Mouse (Mus musculus) spleen, adult 18-20 months (tissue): Measurements from ENCODE around the gene Aqp3.
A peak's percentile ranks its signal among the peaks of the same experiment; 100 is the strongest.
"Not testable (repeated sequence)": the region's sequence is repeated elsewhere in the genome, so short reads cannot be mapped to it uniquely, and the experiment has no call there.

ENCODE experiments used
- DNase-seq, 2 experiments: peaks; one replicate each; pipeline ENCODE4 v3.0.0; 2022; ENCODE audit warnings: mixed read lengths in 2 of 2

The Aqp3 gene

GRCm38 (mm10) chr4:41102901-41103300, 4.9 kb upstream of the Aqp3 start:
- DNase-seq: no peak

DNA sequence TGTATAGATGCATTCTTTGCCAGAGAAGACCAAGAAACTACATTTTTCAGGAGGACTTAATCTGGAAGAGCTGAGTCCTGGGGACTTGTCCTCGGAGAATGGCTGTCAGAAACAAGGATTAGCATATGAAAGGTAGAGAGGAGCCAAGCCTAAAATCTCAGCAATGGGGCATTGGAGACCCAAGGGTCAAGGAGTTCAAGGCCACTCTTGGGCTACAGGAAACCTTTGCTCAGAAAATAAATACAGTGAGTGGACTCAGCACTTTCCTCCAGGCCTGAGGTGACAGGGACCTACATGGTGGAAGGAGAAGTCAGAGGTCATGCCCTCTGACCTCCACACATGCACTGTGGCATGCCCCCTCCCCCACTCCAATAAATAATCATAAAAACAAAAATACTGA, 3.0 kb upstream of the Aqp3 start:
- no peak for DNase-seq

GRCm38 (mm10) chr4:41098577-41098951, 581 bp upstream of the Aqp3 start:
- no peak for DNase-seq

GRCm38 (mm10) chr4:41097381-41097780, 602 bp downstream of the Aqp3 start:
- DNase-seq: no peak

DNA sequence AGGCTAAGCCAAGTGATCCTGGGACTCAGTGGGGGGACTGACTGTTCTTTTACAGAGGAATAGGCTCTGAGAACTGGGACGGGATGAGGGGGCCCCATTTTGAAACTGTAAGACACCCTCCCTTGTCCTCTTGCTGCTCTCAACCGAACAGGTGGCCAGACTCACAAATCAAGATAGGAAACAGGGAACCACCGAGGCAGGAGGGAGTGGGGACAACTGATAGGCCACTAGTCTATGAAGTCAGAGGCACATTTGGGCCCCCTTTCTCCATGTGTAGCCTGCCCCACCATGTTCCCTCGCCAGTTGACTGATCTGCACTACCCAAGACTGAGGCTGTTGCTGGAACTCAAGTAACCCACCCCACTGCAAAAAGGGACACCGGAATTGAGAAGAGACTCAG, 1.2 kb downstream of the Aqp3 start:
- no peak for DNase-seq

DNA sequence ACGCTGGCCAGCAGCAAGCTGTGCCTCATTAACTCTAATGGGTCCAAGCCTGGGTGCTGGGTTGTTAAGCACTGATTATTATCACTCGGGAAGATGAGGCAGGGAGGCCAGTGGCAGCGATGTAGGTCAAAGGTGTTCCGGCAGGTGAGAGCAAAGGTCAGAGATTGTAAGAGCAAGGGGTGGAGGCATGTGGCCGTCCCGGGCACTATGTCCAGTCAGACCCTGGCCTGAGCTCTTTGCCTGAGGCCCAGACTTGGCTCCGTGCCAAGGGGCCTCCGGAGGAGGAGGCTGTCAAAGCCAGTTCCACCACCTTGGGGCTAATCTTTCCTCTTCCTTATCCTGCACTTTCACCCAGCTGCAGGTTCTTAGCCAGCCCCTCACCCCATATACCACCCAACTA, 1.8 kb downstream of the Aqp3 start:
- DNase-seq: no peak

DNA sequence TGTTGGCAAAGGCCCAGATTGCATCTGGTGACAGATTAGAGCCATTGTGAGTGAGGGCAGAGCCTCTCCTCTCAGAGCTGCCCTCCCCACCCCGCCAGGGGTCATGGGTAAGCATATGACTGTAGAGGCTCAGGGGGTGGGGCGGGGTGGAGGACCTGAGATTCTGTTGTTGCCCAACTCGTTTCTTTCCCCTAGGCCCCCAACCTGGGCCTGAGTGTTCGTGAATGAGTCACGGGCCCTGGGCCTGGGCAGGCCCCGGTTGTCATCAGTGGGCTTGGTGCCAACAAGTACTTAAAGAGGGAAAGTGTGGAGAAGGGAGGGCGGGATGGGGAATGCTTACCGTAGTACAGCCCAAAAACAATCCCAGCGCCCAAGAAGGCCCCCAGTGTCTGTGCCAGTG, 3.6 kb downstream of the Aqp3 start:
- DNase-seq: no peak

DNA sequence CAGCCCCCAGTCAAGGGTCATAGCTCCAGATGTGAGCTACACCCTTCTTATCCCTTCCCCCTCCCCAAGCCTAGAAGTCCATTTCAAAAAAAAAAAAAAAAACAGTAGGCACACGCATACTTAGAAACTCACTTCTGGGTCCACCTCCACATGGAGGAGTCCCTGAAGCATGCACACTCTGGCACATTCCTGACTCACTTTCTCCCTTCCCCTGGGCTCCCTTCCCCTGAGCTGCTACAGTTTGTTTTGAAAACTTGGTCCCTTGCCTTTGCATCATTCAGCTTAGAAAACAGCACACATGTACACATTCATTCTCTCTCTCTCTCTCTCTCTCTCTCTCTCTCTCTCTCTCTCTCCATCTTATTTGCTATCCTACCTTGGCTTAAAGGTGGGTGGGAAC, 5.0 kb downstream of the Aqp3 start:
- DNase-seq: no peak

DNA sequence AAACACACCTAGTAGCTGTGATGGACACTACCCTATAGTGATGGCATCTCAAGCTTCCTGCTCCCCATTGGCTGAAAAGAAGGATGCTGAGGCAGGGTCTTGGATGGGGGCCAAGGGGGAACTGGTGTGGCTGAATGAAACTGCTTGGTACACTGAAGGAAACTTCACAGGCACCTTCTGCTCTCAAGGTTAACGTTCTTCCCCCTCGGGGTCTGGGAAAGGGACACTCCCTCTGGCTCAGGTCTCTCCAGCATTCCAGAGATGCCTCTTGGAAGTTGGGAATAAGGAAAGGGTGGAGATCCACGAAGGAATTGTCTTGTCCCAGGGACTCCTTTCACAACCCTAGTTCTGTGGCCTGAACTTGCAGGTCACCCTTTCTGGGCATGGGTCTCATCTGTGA, 6.6 kb downstream of the Aqp3 start:
- no peak for DNase-seq

GRCm38 (mm10) chr4:41089705-41090104, 8.3 kb downstream of the Aqp3 start:
- no peak for DNase-seq

- DNase-seq: no peak
Measured at GRCm38 (mm10) chr4:41089189-41089588, 8.8 kb downstream of the Aqp3 start.

DNA sequence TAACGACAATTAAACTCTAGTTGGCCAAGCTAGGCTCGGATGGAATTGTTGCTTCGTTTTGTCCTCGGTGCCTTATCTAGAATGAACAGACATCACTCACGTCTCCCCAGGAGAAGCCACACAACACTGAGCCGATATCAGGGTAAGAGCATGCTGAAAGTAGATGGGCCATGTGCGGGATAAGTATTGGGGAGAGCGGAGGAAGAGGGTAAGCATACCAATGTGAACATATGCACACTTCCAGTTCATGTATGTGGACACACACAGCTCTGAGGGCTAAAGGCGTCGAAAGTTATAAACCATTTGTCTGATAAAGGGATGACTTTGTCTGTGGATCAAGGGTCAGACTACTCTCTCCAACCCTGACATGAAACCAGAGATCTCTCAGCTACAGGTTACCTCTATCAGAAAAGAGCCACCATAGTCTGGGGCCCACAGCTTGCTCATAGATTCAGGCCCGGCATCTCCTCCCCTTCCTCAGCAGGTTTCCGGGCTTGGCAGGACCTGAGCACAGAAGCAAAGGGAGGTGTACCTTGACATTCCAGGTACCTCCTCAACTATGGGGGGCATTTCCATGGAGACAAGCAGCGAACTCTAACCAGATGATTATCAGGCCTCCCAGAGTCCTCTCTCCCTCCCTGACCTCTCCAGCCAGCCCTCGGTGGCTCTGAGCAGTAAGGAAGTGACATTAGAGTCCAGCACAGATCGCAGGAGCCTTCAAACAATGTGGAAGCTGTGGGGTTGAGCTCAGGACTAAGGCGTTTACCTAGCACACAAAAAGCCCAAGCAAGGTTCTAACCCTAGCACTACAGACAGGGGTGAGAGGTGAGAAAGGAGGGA, 10.3 kb downstream of the Aqp3 start:
- no peak for DNase-seq

GRCm38 (mm10) chr4:41086947-41087346, 11.0 kb downstream of the Aqp3 start:
- no peak for DNase-seq

DNA sequence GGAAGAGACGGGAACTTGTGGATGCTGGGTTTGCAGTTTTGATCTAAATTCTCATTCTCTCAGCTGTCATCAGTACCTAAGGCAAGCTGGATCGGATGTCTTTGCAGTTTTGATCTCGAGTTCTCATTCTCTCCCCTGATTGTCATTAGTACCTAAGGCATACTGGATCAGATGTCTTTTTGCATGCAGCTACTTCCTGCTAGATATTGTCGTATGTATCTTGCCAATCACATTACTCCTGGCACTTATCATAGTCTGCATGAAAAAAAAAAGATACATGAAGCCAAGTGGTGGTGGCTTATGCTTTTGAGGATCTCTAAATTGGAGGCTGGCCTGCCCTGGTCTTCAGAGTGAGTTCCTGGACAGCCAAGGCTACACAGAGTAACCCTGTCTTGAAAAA, 13.2 kb downstream of the Aqp3 start:
- no peak for DNase-seq

- DNase-seq: not testable (repeated sequence)
Measured at GRCm38 (mm10) chr4:41082803-41083202, 15.2 kb downstream of the Aqp3 start.

DNA sequence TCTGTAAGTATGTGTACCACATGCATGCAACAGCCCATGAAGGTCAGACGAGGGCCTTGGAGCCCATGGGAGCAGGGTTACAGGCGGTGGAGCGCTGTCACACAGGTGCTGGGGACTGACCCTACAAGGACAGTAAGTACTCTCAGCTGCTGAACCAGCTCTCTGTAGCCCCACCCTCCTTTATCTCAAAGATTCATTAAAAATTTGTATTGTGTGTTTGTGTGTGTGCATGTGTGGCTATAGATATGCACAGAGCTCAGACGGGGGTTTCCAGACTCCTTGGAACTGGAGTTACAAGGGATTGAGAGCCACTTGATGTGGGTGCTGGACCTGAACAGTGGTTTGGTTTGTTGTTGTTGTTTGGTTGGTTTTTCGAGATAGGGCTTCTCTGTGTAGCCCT, 16.2 kb downstream of the Aqp3 start:
- DNase-seq: no peak

- DNase-seq: no peak
Measured at GRCm38 (mm10) chr4:41078726-41079125, 19.3 kb downstream of the Aqp3 start.

GRCm38 (mm10) chr4:41074461-41074860, 23.5 kb downstream of the Aqp3 start:
- DNase-seq: no peak

GRCm38 (mm10) chr4:41073008-41073817, 24.8 kb downstream of the Aqp3 start:
- DNase-seq: no peak

- DNase-seq: no peak
Measured at GRCm38 (mm10) chr4:41071500-41072429, 26.2 kb downstream of the Aqp3 start.

DNA sequence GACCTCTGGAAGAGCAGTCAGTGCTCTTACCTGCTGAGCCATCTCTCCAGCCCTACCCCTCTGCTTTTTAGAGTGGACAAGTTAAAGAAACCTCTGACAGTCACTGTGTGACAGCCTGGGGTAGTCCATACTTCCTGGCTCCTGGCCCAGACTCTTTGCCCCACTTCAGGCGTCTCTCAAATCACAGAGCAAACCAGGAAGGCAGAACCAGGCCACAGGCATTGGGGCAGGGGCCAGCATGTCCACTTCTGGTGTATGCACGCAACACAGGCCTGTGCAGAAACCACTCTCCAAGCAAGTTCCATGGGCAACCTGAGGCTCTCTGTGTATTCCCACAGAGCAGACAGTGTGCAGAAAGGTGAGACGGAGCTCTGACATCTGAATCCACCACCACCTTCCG, 32.8 kb downstream of the Aqp3 start:
- no peak for DNase-seq

- DNase-seq: peak in 1 of 2 experiments; percentile 35
Measured at GRCm38 (mm10) chr4:41063894-41064673, 33.9 kb downstream of the Aqp3 start.
